Mouse (Mus musculus): Measurements from ENCODE around the gene Prm2.
"Not testable (repeated sequence)": the region's sequence is repeated elsewhere in the genome, so short reads cannot be mapped to it uniquely, and the experiment has no call there.

Gene Prm2

DNA sequence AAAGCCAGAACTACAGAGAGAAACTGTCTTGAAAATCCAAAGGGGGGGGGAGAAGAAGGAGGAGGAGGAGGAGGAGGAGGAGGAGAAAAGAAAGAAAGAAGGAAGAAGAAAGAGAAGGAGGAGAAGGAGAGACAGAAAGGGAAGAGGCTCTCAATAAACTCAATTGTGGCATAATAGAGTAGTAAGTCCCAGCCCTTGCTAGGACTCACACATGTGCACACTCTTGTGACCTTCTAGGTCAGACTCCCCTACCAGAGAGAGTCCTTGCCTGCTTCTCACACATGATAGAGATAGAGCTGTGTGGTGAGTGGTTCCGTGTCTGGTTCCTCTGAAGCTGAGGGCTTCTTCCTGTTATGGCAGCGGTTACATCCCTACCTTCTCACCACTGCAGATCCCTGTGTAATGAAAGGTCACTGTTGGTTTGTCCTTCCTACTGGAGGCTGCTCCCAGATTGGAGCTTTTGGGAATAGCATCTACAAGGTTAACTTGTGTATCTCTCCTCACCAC, 17.0 kb upstream of the Prm2 start, which contains the start of gene Gm11172:
Gm11172 (plus strand) TSS at position 51 of the 507 bp plus-strand sequence.
- DNase-seq (ENCODE audit: low spot score in 2 of 2): no peak

DNA sequence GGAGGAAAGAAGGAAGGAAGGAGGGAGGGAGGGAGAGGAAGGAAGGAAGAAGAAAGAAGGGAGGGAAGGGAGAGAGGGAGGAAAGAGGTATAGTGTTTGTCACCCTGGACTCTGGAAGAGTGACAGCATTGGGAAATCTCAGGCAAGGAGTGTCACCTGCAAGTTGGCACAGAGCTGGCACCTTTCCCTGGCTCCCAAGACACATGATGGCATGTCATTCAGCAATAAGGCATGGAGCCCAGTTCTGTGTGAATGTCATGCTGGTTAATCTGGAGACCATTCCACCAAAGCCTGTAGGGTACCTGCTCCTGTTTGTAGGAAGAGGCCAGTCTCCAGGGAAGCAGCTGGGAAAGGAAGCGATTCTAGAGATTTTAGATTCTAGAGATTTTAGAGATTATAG, 14.4 kb upstream of the Prm2 start:
- no peak for DNase-seq (ENCODE audit: low spot score in 2 of 2)

DNA sequence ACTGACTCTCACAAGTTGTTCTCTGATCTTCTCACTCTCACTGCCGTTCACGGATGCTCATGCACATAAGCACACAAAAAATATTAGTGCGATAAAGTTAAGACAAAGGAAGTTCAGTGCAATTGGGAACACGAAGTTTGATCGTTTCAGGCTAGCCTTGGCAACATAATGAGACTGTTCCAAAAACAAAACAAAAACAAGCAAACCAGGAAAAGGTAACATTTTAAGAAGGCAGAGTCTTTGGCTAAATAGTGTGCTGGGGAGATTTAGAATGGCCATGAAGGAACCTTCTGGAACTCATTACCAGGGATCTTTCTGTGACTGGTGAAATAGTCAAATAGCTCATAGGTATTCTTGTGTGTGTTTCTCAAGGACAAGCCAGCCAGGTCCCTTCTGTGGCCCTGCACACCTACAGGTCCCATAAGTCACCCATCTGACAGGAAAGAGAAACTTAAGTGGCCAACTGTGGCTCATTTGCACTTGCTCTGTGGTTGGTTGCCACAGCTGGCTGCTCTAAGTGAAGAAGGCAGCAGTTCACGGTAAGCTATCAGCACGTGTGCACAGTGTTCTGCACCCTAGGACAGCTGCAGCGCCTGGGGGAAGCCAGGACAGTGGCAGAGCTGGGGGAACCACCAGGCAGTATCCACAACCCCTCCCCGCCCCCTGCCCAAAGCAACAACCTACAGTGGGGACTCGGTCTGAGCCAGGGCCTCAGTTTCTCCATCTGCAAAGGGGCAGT, 10.0 kb upstream of the Prm2 start, which contains the start of gene Prm1:
Prm1 (minus strand) TSS at position 51 of the 739 bp plus-strand sequence.
- DNase-seq (ENCODE audit: low spot score in 2 of 2): no peak

DNA sequence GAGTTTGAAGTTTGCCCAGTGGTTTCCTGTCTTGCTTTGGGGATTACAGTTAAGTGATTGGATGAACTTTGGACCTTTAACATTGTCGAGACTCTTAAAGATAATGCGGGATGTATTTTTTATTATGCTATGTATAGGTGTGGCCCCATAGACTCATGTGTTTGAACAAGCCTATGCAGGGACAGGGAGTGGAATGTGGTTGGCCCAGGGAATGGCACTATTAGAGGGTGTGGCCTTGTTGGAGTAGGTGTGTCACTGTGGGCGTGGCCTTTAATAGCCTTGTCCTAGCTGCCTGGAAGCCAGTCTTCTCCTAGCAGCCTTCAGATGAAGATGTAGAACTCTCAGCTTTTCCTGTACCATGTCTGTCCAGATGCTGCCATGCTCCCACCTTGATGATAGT, 6.5 kb upstream of the Prm2 start:
- DNase-seq (ENCODE audit: low spot score in 2 of 2): not testable (repeated sequence)

DNA sequence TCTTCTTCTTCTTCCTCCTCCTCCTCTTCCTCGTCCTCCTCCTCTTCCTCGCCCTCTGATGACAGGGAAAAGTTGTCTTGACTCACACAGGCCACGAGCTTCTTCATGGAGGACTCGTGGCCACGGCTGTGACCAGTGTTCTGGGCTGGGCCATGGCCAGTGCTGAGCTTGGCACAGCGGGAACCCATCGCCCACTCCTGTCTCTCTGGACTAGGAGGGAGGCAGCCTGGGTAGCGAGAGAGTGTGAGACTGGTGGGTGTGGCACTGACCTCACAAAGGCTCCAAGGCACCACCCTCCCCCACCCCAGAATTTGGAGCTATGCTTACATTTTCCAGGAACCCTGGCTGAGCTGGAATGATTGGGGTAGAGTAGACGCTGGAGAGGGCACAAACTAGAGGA, 5.2 kb downstream of the Prm2 start, which contains the start of gene Prm3:
Prm3 (minus strand) TSS at position 213 of the 400 bp plus-strand sequence.
- no peak for DNase-seq (ENCODE audit: low spot score in 2 of 2)

DNA sequence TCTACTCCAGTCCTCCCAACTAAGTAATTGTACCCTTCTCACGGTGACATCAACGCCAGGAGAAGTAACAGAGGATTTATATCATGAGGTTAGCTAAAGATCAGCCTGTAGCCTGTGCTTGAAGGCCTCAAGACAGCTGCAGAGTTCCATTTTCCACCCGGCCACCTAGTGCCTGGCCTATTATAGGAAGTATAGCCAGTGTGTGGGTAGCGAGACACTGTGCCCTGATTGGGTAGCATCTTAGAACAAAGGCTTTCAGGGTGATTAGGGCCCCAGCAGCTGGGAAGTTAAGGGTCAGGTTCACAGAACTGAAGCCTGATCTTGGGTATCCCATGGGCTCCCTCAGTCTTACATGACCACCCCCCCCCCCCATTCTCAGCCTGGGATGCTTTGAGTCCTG, 7.1 kb downstream of the Prm2 start:
- no peak for DNase-seq (ENCODE audit: low spot score in 2 of 2)

DNA sequence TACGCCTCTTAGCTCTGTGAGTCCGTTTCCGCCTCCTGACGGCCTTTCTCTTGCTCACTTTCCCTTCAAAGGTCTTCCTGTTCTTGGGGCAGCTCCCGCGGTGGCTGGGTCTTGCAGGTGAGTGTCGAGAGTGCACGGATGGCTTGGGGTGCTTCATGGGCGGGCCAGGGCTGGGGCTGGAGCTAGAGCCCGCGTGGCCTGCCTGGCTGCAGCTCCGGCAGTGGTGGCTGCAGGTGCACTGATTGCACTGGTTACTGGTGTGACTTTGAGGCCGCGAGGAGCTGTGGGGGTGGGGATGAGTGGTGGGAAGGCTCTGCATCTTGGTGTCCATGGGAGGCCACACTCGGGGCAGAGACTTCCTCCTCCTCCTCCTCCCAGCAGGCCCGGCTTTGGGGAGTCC, 7.7 kb downstream of the Prm2 start, which contains the start of gene Tnp2:
Tnp2 (minus strand) TSS at position 390 of the 400 bp plus-strand sequence.
- DNase-seq (ENCODE audit: low spot score in 2 of 2): no peak

DNA sequence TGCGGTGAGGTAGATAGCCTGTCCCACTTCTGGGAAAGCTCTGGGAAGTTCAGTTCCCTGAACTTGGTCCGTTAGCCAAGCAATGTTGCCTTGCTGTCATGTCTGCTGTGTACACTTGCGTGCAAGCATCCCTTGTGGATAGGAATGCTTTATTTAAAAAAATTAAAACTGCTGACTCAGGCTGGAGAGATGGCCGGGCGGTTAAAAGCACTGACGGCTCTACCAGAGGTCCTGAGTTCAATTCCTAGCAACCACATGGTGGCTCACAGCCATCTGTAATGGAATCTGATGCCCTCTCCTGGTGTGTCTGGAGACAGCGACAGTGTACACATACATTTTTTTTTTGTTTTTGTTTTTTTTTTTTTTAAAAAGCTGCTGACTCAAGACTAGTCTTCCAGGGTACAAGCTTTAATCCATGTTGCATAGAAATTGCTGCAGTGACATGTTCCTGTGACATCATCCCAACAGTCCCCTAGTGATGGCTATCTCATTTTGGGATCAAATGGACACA, 8.3 kb downstream of the Prm2 start:
- DNase-seq (ENCODE audit: low spot score in 2 of 2): no peak

DNA sequence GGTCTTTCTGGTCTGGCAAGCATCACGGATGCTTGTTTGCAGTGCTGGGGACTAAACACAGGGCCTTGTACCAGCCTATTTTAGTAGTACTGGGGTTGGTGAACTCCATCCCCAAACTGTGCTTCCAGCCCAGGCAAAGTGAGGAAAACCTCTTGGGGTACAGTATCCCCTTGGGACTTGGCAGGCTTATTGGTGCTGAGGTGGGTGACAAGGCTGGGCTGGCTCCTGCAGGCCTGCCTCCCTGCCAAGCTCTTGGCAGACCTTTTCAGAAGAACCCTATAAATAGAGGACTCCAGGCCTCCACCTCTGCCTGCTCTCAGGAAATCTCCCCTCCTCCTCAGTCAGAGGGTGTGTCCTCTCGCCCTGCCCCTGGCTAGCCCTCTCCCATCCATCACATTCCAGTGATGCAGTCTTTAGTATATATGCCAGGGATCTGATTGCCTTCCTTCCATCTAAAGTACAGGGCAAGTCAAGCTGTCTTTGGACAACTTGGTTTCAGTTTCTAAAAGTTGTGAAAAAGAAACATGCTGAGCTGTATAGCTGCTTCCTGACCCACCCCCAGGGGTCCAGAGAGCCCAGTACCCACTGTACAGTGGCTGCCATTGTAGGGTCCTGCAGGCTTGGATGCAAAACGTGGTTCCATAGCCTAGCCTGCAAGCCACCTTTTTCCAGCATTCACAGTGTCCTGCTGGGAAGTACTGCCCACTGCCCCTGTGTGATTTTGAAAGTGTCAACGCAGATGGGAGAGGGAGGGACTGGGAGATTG, 9.0 kb downstream of the Prm2 start:
- DNase-seq (ENCODE audit: low spot score in 2 of 2): no peak

DNA sequence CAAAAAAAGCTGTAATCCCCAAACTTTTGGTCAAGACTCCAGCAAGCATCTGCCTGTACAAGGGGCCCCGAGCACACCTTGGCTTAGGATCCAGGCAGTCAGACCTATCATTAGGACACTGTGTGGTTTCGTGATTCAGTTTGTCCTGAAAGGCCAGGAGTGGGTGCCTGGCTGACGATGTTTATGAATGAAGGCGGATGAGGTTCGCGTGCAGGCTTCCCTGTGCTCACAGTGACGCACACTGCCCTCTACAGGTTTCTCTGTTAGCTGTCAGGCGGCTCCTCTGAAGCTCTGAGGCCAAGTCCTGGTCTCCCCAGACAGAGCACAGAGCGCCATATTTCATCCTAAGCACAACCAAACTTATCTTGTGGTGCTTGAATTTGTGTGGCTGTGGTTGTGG, 9.6 kb downstream of the Prm2 start:
- DNase-seq (ENCODE audit: low spot score in 2 of 2): peak; percentile 62 to 80

DNA sequence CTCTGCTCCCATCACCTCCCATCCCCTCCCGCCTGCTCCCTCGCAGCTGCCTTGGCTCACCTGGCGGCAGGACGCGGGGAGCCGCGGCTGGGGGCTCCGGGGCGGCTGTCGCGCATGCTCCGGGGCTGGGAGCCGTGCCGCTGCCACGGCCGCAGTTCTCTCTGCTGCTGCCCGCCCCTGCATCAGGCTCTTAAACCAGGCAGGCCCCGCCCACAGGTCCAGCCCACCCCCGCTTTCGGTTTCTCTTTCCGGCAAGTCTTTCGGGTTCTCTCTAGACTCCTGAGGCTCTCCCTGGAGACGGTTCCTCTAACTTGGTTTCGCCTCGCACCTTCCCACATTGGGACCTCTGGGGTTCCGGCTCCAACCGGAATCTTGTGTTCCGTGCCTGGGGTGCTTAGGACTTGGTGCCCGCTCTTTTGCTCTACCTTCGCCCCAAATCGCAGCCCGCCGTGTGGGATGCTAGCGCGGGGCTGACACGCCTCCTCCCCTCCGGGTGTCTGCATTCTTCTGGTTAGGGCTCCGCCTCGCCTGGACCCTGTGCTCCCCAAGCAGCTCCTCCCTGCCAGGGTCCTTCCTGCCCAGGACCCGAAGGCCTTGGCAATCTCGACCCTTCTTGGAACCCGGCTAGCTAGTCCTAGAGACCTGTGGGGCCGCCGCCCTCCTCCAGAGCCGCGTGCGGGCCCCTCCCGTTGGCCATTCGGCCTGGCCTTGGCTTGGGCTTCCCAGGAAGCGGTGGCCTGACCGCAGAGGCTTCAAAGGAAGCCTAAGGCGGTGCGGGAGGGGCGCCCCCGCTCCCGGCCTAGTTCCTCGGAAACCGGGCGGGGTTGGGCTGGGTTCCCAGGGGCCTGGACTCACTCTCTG, 10.3 kb downstream of the Prm2 start, which contains the start of gene Socs1:
Socs1 (minus strand) TSS at position 166 of the 861 bp plus-strand sequence.
- DNase-seq (ENCODE audit: low spot score in 2 of 2): peak; percentile 72 to 82

DNA sequence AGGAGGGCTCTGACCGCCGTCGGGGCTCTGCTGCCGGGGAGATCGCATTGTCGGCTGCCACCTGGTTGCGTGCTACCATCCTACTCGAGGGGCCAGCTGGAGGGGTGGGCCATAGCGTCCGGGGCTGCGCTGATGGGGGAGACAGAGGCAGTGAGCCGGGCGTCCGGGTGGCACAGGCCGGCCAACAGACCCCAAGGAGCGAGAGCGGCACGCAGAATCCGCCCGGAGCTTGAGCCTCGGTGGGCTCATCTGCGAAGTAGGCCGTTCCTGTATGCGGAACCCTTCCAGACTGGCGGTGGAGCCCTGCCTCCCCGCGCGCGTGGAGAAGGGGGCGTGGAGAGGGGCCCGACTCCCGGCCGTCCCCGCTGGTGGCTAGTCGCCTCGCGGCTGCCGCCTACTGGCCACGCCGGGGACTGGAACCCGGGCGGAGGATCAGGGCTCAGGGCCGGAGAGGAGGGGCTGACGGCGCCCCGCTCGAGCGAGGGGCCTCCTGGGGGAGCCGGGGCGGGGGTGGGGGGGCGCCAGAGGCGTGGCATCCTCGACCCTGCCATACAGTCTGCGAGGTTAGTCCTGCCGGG, 11.1 kb downstream of the Prm2 start:
- peak; percentile 81 to 88 for DNase-seq (ENCODE audit: low spot score in 2 of 2)

DNA sequence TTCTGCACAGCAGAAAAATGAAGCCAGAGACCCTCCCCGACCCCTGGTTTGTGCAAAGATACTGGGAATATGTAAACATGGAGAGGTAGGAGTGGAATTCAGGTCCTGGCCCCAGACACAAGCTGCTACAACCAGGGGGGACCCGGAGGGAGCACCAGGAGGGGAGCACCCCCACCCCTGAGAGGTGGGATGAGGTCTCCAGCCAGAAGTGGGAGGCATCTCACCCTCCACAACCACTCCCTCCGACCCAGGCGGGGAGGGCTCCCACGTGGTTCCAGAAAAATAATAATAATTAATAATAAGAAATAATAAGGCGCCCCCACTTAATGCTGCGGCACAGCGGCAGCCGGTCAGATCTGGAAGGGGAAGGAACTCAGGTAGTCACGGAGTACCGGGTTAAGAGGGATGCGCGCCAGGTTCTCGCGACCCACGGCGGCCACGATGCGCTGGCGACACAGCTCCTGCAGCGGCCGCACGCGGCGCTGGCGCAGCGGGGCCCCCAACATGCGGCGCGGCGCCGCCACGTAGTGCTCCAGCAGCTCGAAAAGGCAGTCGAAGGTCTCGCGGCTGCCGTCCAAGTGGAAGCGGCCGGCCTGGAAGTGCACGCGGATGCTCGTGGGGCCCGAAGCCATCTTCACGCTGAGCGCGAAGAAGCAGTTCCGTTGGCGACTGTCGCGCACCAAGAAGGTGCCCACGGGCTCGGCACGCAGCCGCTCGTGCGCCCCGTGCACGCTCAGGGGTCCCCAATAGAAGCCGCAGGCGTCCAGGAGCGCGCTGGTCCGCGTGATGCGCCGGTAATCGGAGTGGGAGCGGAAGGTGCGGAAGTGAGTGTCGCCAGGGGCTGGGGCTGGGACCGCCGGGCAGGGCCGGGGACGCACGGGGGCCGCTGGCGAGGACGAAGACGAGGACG, 11.8 kb downstream of the Prm2 start:
- peak in 1 of 2 experiments; percentile 36 for DNase-seq (ENCODE audit: low spot score in 2 of 2)

DNA sequence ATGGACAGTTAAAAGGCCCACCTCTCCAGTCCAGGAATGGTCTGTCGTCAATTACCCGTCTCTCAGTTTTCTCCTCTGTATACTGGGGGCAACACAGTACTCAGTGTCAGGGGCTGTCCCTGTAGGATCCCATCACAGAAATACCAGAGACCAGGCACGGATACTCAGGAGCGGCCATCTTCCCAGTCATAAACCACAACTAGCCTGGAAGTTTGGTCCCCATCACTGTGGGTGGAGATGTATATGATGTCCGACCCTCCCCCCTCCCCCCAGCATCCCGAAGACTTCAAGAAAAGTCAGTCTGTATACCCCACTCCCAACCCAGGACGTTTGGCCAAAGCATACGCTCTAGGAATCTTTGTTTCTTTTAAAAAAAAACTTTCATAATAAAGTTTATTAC, 12.5 kb downstream of the Prm2 start:
- no peak for DNase-seq (ENCODE audit: low spot score in 2 of 2)

DNA sequence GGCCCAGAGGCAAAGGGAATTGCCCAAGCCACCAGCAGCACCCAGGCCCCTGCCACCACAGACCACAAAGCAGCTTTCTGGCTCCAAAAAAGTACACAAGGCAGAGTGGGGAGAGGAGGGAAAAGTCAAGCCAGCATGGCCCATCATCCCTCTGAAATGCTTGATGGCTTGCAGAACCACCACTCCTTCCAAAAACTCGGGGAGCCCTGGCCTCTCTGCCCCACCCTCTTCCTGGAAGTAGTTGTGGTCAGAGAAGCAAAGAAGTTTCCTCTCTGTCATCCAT, 12.8 kb downstream of the Prm2 start:
- no peak for DNase-seq (ENCODE audit: low spot score in 2 of 2)

DNA sequence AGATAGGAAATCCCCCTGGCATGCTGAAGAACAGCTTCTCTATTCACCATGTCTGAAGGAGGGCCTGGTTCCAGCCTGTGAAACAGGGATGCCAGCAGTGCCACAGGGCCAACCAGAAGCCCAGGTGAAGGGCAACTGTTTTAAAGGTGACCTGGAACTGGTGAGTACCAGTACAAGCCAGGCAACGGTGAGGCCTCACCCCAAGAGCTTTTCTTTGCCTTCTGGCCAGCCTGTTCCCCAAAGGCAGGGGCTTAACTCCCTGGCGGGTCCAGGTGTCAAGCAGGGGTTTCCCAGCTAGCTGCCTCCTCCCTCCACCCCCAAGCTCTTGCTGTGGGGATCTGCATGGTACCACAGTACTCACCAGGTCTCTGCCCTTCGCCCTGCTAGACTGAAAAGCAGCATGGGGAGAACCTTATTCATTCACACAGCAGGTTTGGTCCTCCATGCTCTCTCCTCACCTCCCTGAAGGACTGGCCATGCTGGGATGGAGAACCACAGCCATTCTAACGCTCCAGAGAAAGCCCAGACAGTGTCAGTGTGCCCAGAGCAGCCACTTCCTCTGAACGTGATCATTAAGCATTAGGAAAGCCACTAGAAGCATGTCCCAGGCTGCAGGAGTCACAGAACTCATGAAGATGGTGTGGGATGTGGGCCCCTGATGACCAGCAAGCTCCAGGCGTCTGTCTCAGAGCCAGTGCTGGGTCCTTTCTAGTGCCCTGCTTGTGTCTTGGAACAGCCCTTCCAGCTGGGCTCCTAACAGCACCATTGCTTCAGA, 13.4 kb downstream of the Prm2 start:
- DNase-seq (ENCODE audit: low spot score in 2 of 2): no peak

DNA sequence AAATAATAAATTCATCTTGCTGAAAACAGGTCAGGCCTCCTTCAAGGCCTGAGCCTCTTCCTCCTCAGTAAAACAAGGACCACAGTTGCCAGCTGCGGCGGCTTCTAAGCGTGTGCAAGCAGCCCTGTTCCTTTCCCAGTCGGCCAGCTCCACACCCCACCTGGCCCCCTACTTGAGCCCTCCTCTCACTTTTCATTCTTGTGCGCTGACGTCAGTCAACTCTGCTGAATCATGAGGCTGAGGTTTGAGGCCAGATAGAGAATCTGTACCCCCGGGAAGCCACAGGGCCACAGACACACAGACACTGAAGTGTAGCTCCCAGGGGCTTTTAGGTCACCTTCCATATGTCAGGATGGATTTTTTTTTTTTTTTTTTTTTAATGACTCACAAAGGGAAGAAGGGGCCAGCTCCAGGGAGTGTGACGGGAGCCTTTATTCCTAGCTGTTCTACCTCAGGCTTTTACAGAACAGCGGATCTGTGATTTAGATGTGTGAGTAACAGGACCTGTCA, 14.0 kb downstream of the Prm2 start:
- no peak for DNase-seq (ENCODE audit: low spot score in 2 of 2)

DNA sequence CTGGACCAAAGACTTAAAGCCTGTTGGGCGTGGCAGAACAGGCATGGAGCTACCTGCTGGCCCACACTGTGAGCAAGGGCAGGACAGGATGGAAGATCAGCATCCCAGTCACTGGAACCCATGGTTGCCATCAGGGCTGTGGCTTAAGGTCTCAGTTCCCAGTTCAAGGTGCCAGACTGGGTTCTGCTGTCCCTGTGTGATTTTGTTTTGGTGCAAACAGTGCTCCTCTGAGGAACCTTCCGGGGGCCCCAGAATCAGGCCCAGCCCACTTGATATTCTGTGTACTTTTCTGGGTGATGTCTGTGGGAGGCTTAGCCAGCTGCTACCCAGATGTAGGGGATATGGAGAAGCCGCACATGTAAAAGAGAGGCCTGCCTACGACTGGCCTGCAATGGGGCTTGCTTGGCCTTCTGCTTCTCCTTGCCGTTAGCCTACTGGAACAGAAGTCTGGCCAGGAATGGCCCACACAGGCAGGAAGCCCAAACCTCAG, 15.3 kb downstream of the Prm2 start:
- DNase-seq (ENCODE audit: low spot score in 2 of 2): no peak

DNA sequence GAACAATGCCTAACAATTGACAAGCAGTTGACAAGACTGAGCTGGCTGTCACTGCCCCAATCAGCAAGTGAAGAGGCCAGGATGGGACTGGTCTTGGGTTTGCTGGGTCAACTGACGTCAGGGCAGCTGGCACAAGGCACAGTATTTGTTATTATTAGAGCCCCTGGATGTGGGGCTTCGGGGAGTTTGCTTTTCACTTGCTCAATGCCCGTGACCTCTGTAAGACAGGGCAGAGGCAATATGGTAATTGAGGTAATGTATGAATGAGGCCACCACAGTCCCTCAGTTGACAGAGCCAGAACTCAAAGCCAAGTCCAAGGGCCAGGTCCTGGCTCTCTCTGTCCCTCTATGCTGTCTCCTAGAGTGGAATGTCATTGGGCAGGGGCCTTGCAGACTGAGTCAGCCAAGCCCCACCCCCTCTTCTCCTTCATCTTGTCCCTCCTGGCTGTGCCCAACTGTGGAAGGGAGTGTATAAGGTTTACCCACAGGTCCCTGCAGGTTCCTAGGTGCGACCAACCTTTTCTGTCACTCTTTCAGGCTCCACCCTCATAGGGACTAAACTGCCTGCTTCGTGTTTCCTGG, 18.3 kb downstream of the Prm2 start:
- no peak for DNase-seq (ENCODE audit: low spot score in 2 of 2)

Data from frontal cortex, postnatal 10 days (tissue).